Mouse (Mus musculus) natural killer cell, adult 2 months (primary cell): ENCODE data around the gene Rnf130.

ENCODE experiments used
- DNase-seq, 2 experiments: peaks; one replicate each; pipeline ENCODE4 v3.0.0; 2022; ENCODE audit warnings: low spot score in 2 of 2

Rnf130 gene

GRCm38 (mm10) chr11:50024833-50025720, at the start of gene Rnf130:
TSS of gene Rnf130 (plus strand) at chr11:50025346.
- peak; percentile 94 for DNase-seq

GRCm38 (mm10) chr11:49977963-49978568, 47.1 kb upstream of the Rnf130 start:
- peak; percentile 36 to 62 for DNase-seq

- DNase-seq = no peak
These were observed 46.2 kb upstream of the Rnf130 start for GRCm38 (mm10) chr11:49978935-49979334.

DNA sequence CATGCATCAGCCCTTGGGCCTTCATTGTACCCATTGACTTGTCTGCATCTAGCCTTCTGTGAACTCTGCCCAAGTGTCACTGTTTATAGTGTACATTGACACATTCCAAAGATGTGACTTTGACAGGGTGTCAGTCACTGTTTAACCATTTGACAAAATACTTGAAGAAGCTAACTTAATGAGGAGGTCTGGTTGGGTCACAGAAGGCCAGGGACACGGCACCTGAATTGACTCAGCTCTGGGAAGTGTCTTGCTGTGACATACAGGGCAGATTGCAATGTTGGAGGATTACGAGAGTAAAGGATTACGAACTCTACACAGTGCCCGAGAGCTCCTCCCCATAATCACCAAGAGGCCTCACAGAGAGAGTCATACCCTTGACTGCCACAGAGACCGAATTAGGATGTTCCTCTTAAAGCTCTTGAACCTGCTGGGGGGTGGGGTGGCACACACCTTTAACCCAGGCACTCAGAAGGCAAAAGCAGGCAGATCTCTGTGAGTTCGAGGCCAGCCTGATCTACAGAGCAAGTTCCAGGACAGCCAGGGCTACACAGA, 44.4 kb upstream of the Rnf130 start:
- peak in 1 of 2 experiments; percentile 22 for DNase-seq

DNA sequence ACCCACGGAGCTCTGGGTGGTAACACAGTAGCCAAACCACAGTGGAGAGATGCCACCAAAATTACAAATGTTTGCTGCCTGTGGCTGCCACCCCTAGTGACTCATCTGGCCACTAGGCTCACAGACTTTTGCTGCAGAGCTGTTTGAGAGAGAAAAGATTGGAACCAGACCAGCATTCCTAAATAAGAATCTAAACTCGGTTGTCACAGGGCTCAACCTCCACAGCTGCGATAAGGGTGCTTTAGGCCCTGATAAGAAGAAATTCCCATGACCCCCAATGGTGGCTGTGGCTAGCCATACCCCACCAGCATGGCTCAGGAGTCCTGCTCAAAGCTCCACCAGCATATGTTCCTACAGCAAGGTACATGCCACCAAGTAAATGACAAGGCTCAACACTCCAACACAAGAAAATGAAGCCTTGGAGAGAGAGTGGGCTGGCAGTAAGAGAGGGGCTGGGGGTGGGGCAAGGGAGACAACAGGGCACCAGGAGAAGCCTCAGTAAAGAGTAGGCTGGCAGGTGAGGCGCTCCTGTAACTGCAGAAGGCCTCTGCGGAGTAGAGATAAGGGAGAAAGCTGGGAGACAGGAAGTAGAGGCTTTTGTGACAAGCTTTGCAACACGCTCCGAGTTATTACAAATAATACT, 43.7 kb upstream of the Rnf130 start:
- DNase-seq = peak in 1 of 2 experiments; percentile 58

- no peak for DNase-seq
These were observed 43.1 kb upstream of the Rnf130 start for GRCm38 (mm10) chr11:49982094-49982493.

DNA sequence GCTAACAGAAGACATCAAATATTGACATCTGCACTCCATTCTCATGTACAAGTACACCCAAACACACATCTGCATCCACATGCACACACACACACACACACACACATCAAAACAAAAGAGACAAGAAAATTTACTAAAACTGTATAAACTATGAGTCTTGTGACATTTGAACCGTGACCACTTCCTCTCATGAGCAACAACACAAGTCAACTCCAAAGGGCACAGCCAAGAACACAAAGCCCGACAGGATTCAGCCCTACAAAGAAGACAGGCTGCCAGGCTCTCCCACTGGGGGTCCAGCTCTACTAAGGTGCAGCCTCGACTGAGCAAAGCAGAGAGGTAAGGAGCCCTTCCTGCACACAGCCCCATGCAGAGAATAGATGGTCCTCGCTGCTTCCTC, 42.3 kb upstream of the Rnf130 start:
- DNase-seq = no peak

- peak in 1 of 2 experiments; percentile 23 for DNase-seq
These were observed 41.1 kb upstream of the Rnf130 start for GRCm38 (mm10) chr11:49983875-49984552.

DNA sequence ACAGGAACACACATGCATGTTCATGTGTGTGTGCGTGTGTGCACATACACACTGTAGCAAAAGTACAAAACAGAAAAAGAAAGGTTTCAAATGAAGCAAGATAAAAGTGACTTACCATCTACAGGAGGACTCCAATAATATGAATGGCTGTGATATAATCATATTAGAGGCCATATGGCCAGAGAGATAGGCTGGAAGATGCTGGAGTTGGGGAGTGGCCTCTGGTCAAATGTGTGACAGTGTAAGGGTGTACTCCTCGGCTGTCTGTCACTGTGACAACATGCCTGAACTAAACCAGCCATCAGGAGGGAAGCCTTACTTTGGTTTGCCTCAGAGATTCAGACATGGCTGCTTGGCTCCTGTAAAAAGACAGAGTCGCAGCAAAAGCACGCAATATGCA, 40.1 kb upstream of the Rnf130 start:
- DNase-seq = no peak

DNA sequence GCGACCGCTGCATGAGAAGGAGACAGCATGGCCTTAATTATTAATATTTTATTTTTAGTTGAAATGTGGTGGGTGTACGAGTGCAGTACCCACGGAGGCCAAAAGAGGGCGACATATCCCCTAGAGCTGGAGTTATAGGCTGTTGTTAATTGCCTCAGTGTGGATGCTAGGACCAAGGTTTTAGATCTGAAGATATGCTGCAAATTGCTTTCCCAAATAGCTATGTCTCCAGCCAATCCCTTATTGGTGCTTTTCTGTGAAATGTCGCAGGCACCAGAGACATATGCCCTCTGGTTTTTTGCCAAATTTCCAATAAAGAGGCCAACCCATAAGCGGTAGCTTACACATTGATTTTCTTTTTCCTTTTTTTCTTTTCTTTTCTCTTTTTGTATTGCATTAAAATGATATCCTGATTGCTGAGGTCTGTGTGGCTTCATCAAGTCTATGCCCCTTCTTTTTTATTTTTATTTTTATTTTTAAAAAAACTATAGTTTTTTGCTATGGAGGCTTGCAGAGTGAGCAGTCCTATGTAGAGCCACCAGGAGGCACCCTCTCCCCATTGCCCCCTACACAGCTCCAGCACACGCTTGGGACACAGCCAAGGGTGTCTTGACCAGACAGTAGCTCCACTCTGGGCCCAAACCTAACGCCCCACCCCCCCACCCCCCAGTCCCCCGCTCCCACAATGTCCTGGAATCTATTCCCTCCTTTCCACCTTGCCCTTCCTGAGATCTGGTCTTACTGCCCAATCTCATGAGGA, 38.7 kb upstream of the Rnf130 start:
- DNase-seq = peak; percentile 51 to 68

DNA sequence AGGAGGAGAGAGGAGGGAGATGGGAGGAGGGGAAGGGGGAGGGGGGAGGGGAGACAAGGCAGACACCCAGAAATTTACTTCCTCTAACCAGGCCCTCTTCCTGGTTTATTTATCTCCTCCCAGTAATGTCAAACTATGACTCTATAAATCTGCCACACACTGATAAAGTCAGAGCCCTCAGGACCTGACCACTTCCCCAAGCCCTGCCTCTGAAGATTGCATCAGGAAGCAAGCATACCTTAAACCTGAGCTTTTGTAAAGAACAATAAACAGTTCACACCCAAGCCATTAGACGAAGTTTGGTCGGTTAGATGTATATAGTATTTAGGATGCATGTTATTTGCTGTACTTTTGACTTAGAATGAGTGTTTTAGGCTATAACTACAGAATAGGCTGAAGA, 30.6 kb upstream of the Rnf130 start:
- no peak for DNase-seq

DNA sequence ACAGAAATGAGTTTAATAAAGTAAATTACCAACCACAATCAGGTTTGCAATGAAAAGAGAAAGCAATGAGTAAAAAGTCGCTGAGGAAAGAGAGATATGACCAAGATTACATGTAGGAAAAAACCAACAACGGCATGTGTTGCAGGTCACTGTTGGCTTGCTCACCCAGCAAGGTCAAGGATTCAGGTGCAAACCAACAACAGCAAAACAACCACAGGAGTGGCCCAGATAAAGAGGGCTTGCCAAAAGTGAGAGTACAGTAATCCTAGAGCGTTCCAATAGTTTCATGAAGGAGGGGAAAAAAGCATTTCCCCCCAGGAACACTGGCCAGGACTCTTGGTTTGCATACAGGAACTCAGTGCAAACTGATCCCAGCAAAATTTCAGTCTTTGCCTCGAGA, 28.7 kb upstream of the Rnf130 start:
- DNase-seq = no peak

DNA sequence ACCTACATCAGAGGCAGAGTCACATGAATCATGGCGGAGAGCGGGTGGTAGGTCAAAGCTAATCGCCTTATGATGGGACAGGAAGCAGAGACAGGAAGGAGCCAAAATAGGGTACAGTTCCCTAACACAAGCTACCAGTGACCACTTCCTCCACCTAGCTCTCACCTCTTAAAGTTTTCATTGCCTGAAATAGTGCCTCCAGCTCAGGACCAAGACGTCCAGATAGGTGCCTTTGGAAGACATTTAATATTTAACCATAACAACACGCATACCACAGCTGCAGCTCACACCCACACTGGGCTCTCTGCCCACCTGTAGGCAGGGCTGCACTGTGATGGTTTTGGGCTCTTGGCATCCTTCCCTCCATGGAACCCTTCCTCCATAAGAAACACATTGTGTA, 27.8 kb upstream of the Rnf130 start:
- peak; percentile 41 to 58 for DNase-seq

- no peak for DNase-seq
These were observed 22.3 kb upstream of the Rnf130 start for GRCm38 (mm10) chr11:50002853-50003252.

- no peak for DNase-seq
These were observed 17.4 kb upstream of the Rnf130 start for GRCm38 (mm10) chr11:50007776-50008175.

DNA sequence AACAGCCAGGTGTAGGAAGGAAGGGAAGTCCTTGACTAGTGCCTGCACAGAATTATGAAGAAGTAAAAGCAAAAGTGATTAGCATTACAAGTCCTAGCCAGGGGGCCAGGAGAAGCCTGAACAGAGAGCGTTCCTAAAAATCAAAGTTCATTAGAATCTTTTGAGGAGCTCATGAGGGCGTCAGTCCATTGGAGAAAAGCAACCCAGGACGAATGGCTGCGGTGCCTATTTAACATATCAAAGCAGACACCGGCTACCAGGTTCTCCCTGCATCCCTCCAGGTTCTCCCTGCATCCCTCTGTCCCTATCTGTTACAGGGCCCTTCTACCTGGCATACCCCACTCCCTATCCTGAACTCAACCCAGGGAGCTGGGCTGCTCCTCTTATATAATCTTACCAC, 16.9 kb upstream of the Rnf130 start:
- DNase-seq = no peak

GRCm38 (mm10) chr11:50013016-50013415, 12.1 kb upstream of the Rnf130 start:
- DNase-seq = no peak

DNA sequence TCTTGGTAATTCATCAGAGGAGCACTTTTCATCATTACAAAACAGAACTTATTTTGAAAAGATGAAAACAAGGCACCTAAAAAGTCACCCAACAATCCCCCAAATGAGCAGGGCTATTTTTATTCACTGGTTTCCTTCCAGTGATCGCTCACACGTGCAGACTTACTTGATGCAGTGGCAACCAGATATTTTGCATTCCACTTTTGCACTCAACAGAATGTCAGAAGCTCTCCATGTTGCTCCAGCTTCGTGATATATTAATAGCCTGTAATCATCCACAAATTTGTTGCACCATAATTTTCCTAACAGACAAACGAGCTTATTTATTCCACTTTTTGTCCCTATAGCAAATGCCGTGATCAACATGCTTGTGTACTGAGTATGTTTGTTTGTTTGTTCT, 8.6 kb upstream of the Rnf130 start:
- DNase-seq = no peak

GRCm38 (mm10) chr11:50017511-50017910, 7.6 kb upstream of the Rnf130 start:
- no peak for DNase-seq

DNA sequence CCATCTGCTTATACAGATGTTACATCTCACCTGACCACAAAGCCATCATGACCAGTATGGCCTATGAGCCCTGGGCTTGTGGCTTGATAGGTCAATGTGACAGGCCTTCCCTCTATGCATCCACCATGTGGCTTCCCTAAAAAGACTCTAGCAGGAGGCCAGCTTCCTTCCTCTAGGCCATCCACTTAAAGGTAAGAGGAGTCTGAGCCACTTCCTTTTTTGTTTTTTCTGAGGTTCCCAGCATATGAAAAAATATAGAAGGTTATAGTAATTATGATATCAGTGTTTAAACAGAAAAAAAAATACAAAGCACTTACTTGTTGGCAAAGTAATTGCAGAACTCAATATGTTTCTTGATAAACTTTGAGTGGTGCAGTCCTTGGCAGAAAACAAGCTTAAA, 6.3 kb upstream of the Rnf130 start:
- DNase-seq = no peak

GRCm38 (mm10) chr11:50022085-50022484, 3.1 kb upstream of the Rnf130 start:
- no peak for DNase-seq
